ENCODE assay signal across 8 mouse cellular contexts in the genomic region with DNA sequence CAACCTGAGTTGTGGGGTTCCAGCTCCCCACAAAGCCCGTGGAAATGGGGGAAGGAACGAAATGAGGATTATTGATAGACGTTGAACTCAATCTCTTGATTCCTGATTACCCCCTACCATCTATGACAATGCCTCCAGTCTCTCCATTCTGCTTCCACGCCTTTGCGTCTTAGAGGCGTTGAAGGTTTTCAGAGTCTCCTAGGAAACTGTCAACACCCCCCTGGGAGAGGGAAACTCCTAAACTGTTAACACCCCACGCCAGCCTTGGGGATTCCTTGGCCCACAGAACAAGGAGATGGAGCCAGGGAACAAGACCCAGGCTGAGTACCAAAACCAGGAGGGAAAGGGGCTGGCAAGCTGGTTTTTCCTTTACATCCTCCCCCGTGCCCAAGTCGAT. TPM values are rescaled to one million over a fixed set of nuclear protein-coding genes. Genes with fewer than 3 reads are reported as not detected.
DNase-seq lines count a peak whose midpoint lies in the region; ATAC-seq lines count a peak whose summit lies in the region.

No protein-coding gene starts in this region.

- H3K36me3 ChIP-seq in heart, embryonic 13.5 days: no peaks in the 10 kb centered on the region
- 0 out of 2 replicates have a peak, but pooled peaks cover 3% of the 10 kb centered on the region for H3K36me3 ChIP-seq in forebrain, embryonic 14.5 days (ENCODE audit: control insufficient read depth, insufficient read depth, low read length)
- no peaks in the 10 kb centered on the region for H3K36me3 ChIP-seq in midbrain, embryonic 11.5 days (ENCODE audit: control insufficient read depth, insufficient read depth, low read length)

- WGBS in heart, embryonic 13.5 days: 15% methylated on average over 9 of the region's 9 CpGs
- 12% methylated on average over 9 of the region's 9 CpGs for WGBS in forebrain, embryonic 14.5 days
- WGBS in midbrain, embryonic 11.5 days: 7% methylated on average over 9 of the region's 9 CpGs

- H3K4me3 ChIP-seq in heart, embryonic 13.5 days: peak overlapping the region; percentile 56
- H3K4me3 ChIP-seq in forebrain, embryonic 14.5 days (ENCODE audit: low read depth, low read length): peak overlapping the region; percentile 79
- peak overlapping the region; percentile 77 for H3K4me3 ChIP-seq in midbrain, embryonic 11.5 days (ENCODE audit: low read depth, low read length)

- no peak for ATAC-seq in heart, embryonic 13.5 days (ENCODE audit: extremely low read depth, insufficient number of reproducible peaks, low FRiP score, low TSS enrichment)
- peak; percentile 22; the same call in 1 of the 2 replicates for ATAC-seq in forebrain, embryonic 14.5 days
- ATAC-seq in midbrain, embryonic 11.5 days (ENCODE audit: low FRiP score): peak; percentile 20; the same call in 1 of the 2 replicates

- H3K9ac ChIP-seq in heart, embryonic 13.5 days: no peak overlapping the region; the same call in 1 of the 2 replicates
- H3K9ac ChIP-seq in forebrain, embryonic 14.5 days (ENCODE audit: low read length): peak overlapping the region; percentile 92
- peak overlapping the region; percentile 92 for H3K9ac ChIP-seq in midbrain, embryonic 11.5 days (ENCODE audit: low read length)

- peak overlapping the region; percentile 78 for H3K4me2 ChIP-seq in heart, embryonic 13.5 days
- H3K4me2 ChIP-seq in forebrain, embryonic 14.5 days (ENCODE audit: low read length): peak overlapping the region; percentile 95
- peak overlapping the region; percentile 89 for H3K4me2 ChIP-seq in midbrain, embryonic 11.5 days

- H3K27me3 ChIP-seq in heart, embryonic 13.5 days (replicated peaks): peaks cover 70% of the 10 kb centered on the region
- no peaks in the 10 kb centered on the region for H3K27me3 ChIP-seq in forebrain, embryonic 14.5 days (replicated peaks; ENCODE audit: control insufficient read depth, insufficient read depth, low read length)
- H3K27me3 ChIP-seq in midbrain, embryonic 11.5 days (ENCODE audit: control insufficient read depth, insufficient read depth, low read length): no peaks in the 10 kb centered on the region; the same call in 1 of the 2 replicates

- DNase-seq in heart, adult 8-10 months (ENCODE audit: low spot score): no peak
- DNase-seq in R1 (ENCODE audit: low read depth, low spot score): peak; percentile 67
- peak; percentile 37 for DNase-seq in forebrain, embryonic 14.5 days (ENCODE audit: low spot score)
- DNase-seq in midbrain, embryonic 11.5 days (ENCODE audit: low spot score, missing footprints): no peak
- no peak for DNase-seq in ovary, postnatal 10 days (ENCODE audit: low spot score)
- no peak for DNase-seq in kidney, postnatal 36 days
- no peak for DNase-seq in frontal cortex, postnatal 25 days (ENCODE audit: low spot score in 2 of 2)

- H3K27ac ChIP-seq in heart, embryonic 13.5 days (replicated peaks): no peak overlapping the region
- peak overlapping the region; percentile 68; the same call in 1 of the 2 replicates for H3K27ac ChIP-seq in forebrain, embryonic 14.5 days (ENCODE audit: low read depth, low read length)
- H3K27ac ChIP-seq in midbrain, embryonic 11.5 days (ENCODE audit: low read depth, low read length): no peak overlapping the region

- peaks cover 13% of the 10 kb centered on the region for H3K4me1 ChIP-seq in heart, embryonic 13.5 days
- peaks cover 19% of the 10 kb centered on the region for H3K4me1 ChIP-seq in forebrain, embryonic 14.5 days (ENCODE audit: control insufficient read depth, insufficient read depth, low read length)
- peaks cover 16% of the 10 kb centered on the region for H3K4me1 ChIP-seq in midbrain, embryonic 11.5 days (ENCODE audit: control insufficient read depth, insufficient read depth, low read length)

- no peaks in the 10 kb centered on the region for H3K9me3 ChIP-seq in heart, embryonic 13.5 days
- H3K9me3 ChIP-seq in forebrain, embryonic 14.5 days (replicated peaks; ENCODE audit: control insufficient read depth, low read length): no peaks in the 10 kb centered on the region
- no peaks in the 10 kb centered on the region for H3K9me3 ChIP-seq in midbrain, embryonic 11.5 days (ENCODE audit: control insufficient read depth, low read length)

RNA-seq across cellular contexts. Expression of gene Lhfpl4, which starts 0.4 kb away (rescaled TPM):
- polyA plus RNA-seq in heart, embryonic 13.5 days (2015; fragmentation: Nextera tagmentation; extraction: Ambion mirVana): 0.36 and 0.62 TPM in 2 replicates
- under 1 TPM; 0.29 to 0.59 (median 0.32) TPM for total RNA-seq in heart, adult 8-10 months (2022)
- polyA plus RNA-seq in forebrain, embryonic 14.5 days (2014; fragmentation: Nextera tagmentation; extraction: Ambion mirVana): 8.8 and 11.3 TPM in 2 replicates
- 7.6 TPM in 2 replicates for polyA plus RNA-seq in midbrain, embryonic 11.5 days (2014; fragmentation: Nextera tagmentation; extraction: Ambion mirVana)

RNA-seq across cellular contexts. Expression of gene Mtmr14, which starts 42.0 kb away (rescaled TPM):
- 23.5 and 23.6 TPM in 2 replicates for polyA plus RNA-seq in heart, embryonic 13.5 days (2015; fragmentation: Nextera tagmentation; extraction: Ambion mirVana)
- 10 to 100 TPM; 15.1 to 18.3 (median 16.5) TPM for total RNA-seq in heart, adult 8-10 months (2022)
- 41.7 and 43.6 TPM in 2 replicates for polyA plus RNA-seq in forebrain, embryonic 14.5 days (2014; fragmentation: Nextera tagmentation; extraction: Ambion mirVana)
- 44.2 and 46.3 TPM in 2 replicates for polyA plus RNA-seq in midbrain, embryonic 11.5 days (2014; fragmentation: Nextera tagmentation; extraction: Ambion mirVana)

Comparison
In these comparisons a context has a peak if more than half of its experiments do, and no peak if none do; other contexts are left out.
1. DNase-seq: peak in R1 (single experiment) and forebrain, embryonic 14.5 days (single experiment); none in heart, adult 8-10 months (single experiment), midbrain, embryonic 11.5 days (single experiment), ovary, postnatal 10 days (single experiment), kidney, postnatal 36 days (0 of 2) and frontal cortex, postnatal 25 days (0 of 2).
2. Peak in every context shown above with its lines, with median percentiles within 50 percentile points of each other: H3K4me2 ChIP-seq and H3K4me3 ChIP-seq.